Mouse (Mus musculus) G1E (cell line): ENCODE data around the gene Capg.

Source experiments
- CTCF ChIP-seq: IDR thresholded peaks from 2 replicates; pipeline ENCODE4 v1.5.1; 2012; ENCODE audit warnings: low read depth, low read length, inconsistent platforms, mixed read lengths
- GATA1 ChIP-seq: IDR thresholded peaks from 2 replicates; pipeline ENCODE4 v1.6.1; 2012; ENCODE audit warnings: borderline replicate concordance, low read length, inconsistent platforms, mixed read lengths
- GATA2 ChIP-seq: IDR thresholded peaks from 2 replicates; pipeline ENCODE4 v1.6.1; 2012; ENCODE audit warnings: low read depth, low read length, inconsistent platforms, borderline replicate concordance
- POLR2AphosphoS5 ChIP-seq: IDR thresholded peaks from 2 replicates; pipeline ENCODE4 v1.6.1; 2012; ENCODE audit warnings: low read depth, low read length, inconsistent platforms; ENCODE audit not compliant: insufficient replicate concordance
- TAL1 ChIP-seq: conservative IDR thresholded peaks from 2 replicates; pipeline ENCODE4 v1.6.1; 2012; ENCODE audit warnings: low read depth, low read length, inconsistent platforms, mixed read lengths

DNA sequence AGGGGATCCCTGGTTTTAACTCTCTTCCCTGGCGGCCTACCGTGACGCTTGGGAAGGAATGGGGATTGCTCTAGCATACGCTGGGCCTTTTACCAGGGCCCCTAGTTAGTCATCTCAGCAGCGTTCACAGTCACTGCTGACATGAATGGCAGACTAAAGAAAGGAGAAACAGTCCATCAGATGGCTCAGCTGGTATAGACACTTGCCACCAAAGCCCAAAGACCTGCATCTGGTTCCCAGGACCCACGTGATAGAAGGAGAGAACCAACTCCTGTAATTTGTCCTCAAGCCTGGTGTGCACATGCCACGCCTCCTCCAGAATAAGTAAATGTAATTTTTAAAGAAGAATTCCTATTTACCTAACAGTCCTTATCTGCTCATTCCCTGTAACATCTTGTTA is 1.2 kb downstream of the Capg start:
- TF ChIP-seq GATA1 (no peak), CTCF (no peak), POLR2AphosphoS5 (no peak), TAL1 (no peak), GATA2 (no peak)
